In genomic region chr6:112823096-112823495, GRCm38 (mm10) we compare ENCODE assay signal across 8 mouse cellular contexts.
A peak's percentile ranks its signal among the peaks of the same experiment; 100 is the strongest.
DNase-seq lines count a peak whose midpoint lies in the region; ATAC-seq and TF ChIP-seq lines count a peak whose summit lies in the region.

No protein-coding gene starts in this region.

- TF ChIP-seq CTCF in left cerebral cortex, adult 2 months (IDR thresholded peaks at IDR 0.05), result no peak

- ATAC-seq in inflammation-experienced regulatory T-cells, adult 6 months, result no peak

- peak; percentile 69 for DNase-seq in 3T3-L1 (ENCODE audit: low read depth, low spot score)
- DNase-seq in cerebellum, adult 11-12 months, result peak; percentile 95
- DNase-seq in frontal cortex, postnatal 10 days (ENCODE audit: low spot score in 2 of 2), result peak; percentile 27 to 35
- peak; percentile 67 for DNase-seq in left cerebral cortex, adult 2 months (ENCODE audit: extremely low spot score in 1 of 2, low spot score in 2 of 2)
- DNase-seq in heart, postnatal 10 days, result no peak
- DNase-seq in retina, embryonic 14.5 days (ENCODE audit: low spot score), result no peak
- DNase-seq in kidney, adult 11 months, result no peak

- intact Hi-C loops in left cerebral cortex, adult 2 months (cut with DNase I), result loop anchor here (5.0 kb wide), 4 partner anchors 59 to 124 kb away; partner anchors contain the start of gene Srgap3
- intact Hi-C loops in heart, postnatal 10 days (cut with DNase I), result loop anchor here (5.0 kb wide), 1 partner anchor 469 kb away; no protein-coding TSS in a partner anchor

- H3K4me3 ChIP-seq in left cerebral cortex, adult 2 months, result no peak overlapping the region

- peak overlapping the region; percentile 90 for H3K27ac ChIP-seq in left cerebral cortex, adult 2 months

Comparison
In these comparisons a context has a peak if more than half of its experiments do, and no peak if none do; other contexts are left out.
1. DNase-seq: peak in 3T3-L1 (single experiment), cerebellum, adult 11-12 months (single experiment), frontal cortex, postnatal 10 days (2 of 2) and left cerebral cortex, adult 2 months (2 of 2); none in heart, postnatal 10 days (0 of 2), retina, embryonic 14.5 days (single experiment) and kidney, adult 11 months (single experiment).